Mouse (Mus musculus): ENCODE results near the gene Fam183b.

GRCm38 (mm10) chr11:58787651-58788050 is 14.1 kb downstream of the Fam183b start:
- no peak for TF ChIP-seq CTCF (IDR thresholded peaks at IDR 0.05; ENCODE audit: insufficient read depth, low read depth, low read length)
- no peak for TF ChIP-seq POLR2A (IDR thresholded peaks at IDR 0.05; ENCODE audit: insufficient read depth, low read depth, low read length)

Measured in olfactory bulb, adult 2 months (tissue).